Mouse (Mus musculus) heart, embryonic 14.5 days (tissue): Measurements from ENCODE around the gene Hdac11. TPM values are rescaled to one million over a fixed set of nuclear protein-coding genes. Genes with fewer than 3 reads are reported as not detected.

Source experiments
- ATAC-seq: fragments of 200-750 bp; cut with Nextera tagmentation; 2 replicates; pipeline ENCODE4 v1.8.0; 2017; ENCODE audit warnings: low read depth, moderate TSS enrichment; ENCODE audit not compliant: insufficient number of reproducible peaks, insufficient read depth, low FRiP score
- H3K27ac ChIP-seq, 2 experiments: fragments of 200-500 bp in 1 of 2; fragments of 300-500 bp in 1 of 2; sonication (generic) in 1 of 2; replicated peaks in 1 of 2; 2 replicates each; pipeline ENCODE4 v1.5.1; 2012 to 2014; ENCODE audit warnings: low read depth in 2 of 2, low read length in 2 of 2, control low read depth in 1 of 2, mild to moderate bottlenecking in 1 of 2, mixed read lengths in 1 of 2; ENCODE audit not compliant: control insufficient read depth in 1 of 2, insufficient read depth in 1 of 2
- H3K27me3 ChIP-seq: fragments of 300-500 bp; sonication (generic); 2 replicates; pipeline ENCODE4 v1.6.1; 2014; ENCODE audit warnings: mild to moderate bottlenecking, low read length, control low read depth; ENCODE audit not compliant: control insufficient read depth, insufficient read depth
- H3K36me3 ChIP-seq: fragments of 300-500 bp; sonication (generic); 2 replicates; pipeline ENCODE4 v1.6.1; 2014; ENCODE audit warnings: mild to moderate bottlenecking, control low read depth, low read length, mixed read lengths; ENCODE audit not compliant: control insufficient read depth, insufficient read depth
- H3K4me1 ChIP-seq, 2 experiments: fragments of 200-500 bp in 1 of 2; fragments of 300-500 bp in 1 of 2; sonication (generic) in 1 of 2; 2 replicates each; pipeline ENCODE4 v1.6.1; 2012 to 2014; ENCODE audit warnings: low read length in 2 of 2, control low read depth in 1 of 2, mixed read lengths in 1 of 2; ENCODE audit not compliant: control insufficient read depth in 2 of 2, insufficient read depth in 2 of 2
- H3K4me2 ChIP-seq: fragments of 300-500 bp; sonication (generic); 2 replicates; pipeline ENCODE4 v1.6.1; 2014; ENCODE audit warnings: mild to moderate bottlenecking, low read length
- H3K4me3 ChIP-seq, 2 experiments: fragments of 200-500 bp in 1 of 2; fragments of 300-500 bp in 1 of 2; sonication (generic) in 1 of 2; 2 replicates each; pipeline ENCODE4 v1.5.1; 2012 to 2014; ENCODE audit warnings: low read length in 2 of 2, mild to moderate bottlenecking in 2 of 2, control low read depth in 1 of 2, low read depth in 1 of 2, moderate library complexity in 1 of 2; ENCODE audit not compliant: control insufficient read depth in 1 of 2, insufficient read depth in 1 of 2
- H3K9ac ChIP-seq: fragments of 300-500 bp; sonication (generic); 2 replicates; pipeline ENCODE4 v1.6.1; 2014; ENCODE audit warnings: mild to moderate bottlenecking, low read length
- H3K9me3 ChIP-seq: fragments of 300-500 bp; sonication (generic); 2 replicates; pipeline ENCODE4 v1.6.1; 2016; ENCODE audit warnings: low read length, control low read depth; ENCODE audit not compliant: control insufficient read depth
- WGBS: fragments of 180-500 bp; shearing (Covaris S2); extraction: QIAGEN DNeasy Blood & Tissue Kit; methylation state at CpG from one replicate; pipeline ENCODE4 v1.1.7; 2014; 5-methylcytosine and 5-hydroxymethylcytosine counted together
- polyA plus RNA-seq: library from polyadenylated mRNA; unstranded; fragments of >200 nt; fragmentation: Nextera tagmentation; extraction: Ambion mirVana; gene quantifications from 2 replicates; pipeline ENCODE4 v1.2.1, GENCODE M21; 2014

Hdac11 gene
- polyA plus RNA-seq, 1 experiment from 2014 or later: 11.4 TPM

GRCm38 (mm10) chr6:91183041-91183440, 26.6 kb downstream of the Hdac11 start:
- H3K9me3 ChIP-seq: no peaks in the 10 kb centered on the region
- WGBS: 26% methylated on average over 1 of the region's 1 CpGs

DNA sequence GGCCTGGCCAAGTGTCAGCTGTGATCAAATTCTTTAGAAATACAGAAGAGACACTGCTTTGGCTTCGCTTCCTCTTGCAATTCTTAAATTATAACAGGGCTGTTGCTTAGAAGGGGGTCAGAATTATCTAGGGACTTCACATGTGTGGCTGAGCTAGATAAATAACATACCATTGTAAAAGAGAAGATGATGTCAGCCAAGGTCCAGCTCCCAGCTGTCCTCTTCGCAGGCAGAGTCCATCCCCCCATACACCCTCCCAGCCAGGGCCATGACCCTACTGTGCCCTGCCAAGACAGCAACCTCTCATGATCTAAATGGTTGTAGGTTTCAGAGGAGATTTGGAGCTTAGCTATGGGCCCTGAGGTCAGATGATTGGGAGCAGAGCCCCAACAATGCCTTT, 27.5 kb downstream of the Hdac11 start:
- Histone ChIP-seq H3K4me1 (peaks cover 18 to 25% of the 10 kb centered on the region in 2 experiments), H3K27me3 (no peaks in the 10 kb centered on the region), H3K36me3 (no peaks in the 10 kb centered on the region), H3K4me2 (no peak overlapping the region), H3K9ac (no peak overlapping the region), H3K27ac (no peak overlapping the region), H3K9me3 (no peaks in the 10 kb centered on the region), H3K4me3 (no peak overlapping the region)
- 43% methylated on average over 2 of the region's 2 CpGs for WGBS
- no peak for ATAC-seq

More at GRCm38 (mm10) chr6:91183041-91183440, 26.6 kb downstream of the Hdac11 start:
- H3K4me1 ChIP-seq: peaks cover 18 to 25% of the 10 kb centered on the region in 2 experiments
- no peak for ATAC-seq
- no peak overlapping the region for H3K4me2 ChIP-seq
- H3K4me3 ChIP-seq: no peak overlapping the region
- no peak overlapping the region for H3K27ac ChIP-seq
- no peaks in the 10 kb centered on the region for H3K36me3 ChIP-seq
- H3K9ac ChIP-seq: no peak overlapping the region
- no peaks in the 10 kb centered on the region for H3K27me3 ChIP-seq

DNA sequence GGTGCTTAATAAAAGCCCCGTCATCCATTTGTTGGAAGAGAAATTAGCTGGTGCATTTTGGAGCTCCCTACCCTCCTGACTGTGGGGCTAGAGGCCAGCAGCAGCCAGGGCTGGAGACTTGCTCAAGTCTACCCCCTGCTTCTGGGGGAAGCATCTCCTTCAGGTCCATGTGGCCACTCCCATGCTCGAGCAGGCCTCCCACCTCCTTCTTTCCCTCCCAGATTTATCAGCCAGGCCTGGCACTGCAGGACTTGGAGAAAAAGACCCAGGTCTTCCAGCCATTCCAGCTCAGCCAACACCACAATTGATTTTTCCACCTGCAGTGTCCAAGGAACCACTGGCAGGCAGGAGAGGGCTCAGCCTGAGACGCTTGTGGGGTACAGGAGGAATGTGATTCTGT, 28.3 kb downstream of the Hdac11 start:
- Histone ChIP-seq H3K36me3 (no peaks in the 10 kb centered on the region), H3K4me2 (no peak overlapping the region), H3K9ac (no peak overlapping the region), H3K4me1 (peaks cover 18 to 25% of the 10 kb centered on the region in 2 experiments), H3K9me3 (no peaks in the 10 kb centered on the region), H3K27ac (no peak overlapping the region), H3K27me3 (no peaks in the 10 kb centered on the region), H3K4me3 (no peak overlapping the region)
- WGBS: 59% methylated on average over 3 of the region's 3 CpGs
- no peak for ATAC-seq

DNA sequence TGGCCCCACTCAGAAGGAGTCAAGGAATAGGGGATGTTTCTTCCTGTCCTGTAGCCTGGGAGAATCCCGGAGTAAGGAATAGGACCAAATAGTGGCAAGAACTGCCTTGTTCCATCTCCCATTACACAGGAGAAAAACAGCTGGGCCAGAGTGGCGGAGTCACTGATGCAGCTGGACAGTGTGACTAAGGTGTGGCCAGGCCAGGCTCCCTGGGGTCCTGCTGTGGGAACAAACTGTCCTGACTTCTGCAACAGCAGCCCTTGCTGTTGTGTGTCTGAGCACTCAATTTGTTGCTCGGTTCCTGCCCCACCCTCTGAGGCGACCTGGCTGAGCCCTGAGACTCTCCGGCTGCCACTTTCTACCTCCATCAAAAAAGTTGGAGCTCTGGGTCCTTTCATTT, 29.0 kb downstream of the Hdac11 start:
- Histone ChIP-seq H3K9ac (no peak overlapping the region), H3K4me2 (no peak overlapping the region), H3K4me1 (peaks cover 16 to 25% of the 10 kb centered on the region in 2 experiments), H3K27ac (no peak overlapping the region), H3K27me3 (no peaks in the 10 kb centered on the region), H3K9me3 (no peaks in the 10 kb centered on the region), H3K4me3 (no peak overlapping the region), H3K36me3 (no peaks in the 10 kb centered on the region)
- no peak for ATAC-seq
- 83% methylated on average over 5 of the region's 5 CpGs for WGBS

DNA sequence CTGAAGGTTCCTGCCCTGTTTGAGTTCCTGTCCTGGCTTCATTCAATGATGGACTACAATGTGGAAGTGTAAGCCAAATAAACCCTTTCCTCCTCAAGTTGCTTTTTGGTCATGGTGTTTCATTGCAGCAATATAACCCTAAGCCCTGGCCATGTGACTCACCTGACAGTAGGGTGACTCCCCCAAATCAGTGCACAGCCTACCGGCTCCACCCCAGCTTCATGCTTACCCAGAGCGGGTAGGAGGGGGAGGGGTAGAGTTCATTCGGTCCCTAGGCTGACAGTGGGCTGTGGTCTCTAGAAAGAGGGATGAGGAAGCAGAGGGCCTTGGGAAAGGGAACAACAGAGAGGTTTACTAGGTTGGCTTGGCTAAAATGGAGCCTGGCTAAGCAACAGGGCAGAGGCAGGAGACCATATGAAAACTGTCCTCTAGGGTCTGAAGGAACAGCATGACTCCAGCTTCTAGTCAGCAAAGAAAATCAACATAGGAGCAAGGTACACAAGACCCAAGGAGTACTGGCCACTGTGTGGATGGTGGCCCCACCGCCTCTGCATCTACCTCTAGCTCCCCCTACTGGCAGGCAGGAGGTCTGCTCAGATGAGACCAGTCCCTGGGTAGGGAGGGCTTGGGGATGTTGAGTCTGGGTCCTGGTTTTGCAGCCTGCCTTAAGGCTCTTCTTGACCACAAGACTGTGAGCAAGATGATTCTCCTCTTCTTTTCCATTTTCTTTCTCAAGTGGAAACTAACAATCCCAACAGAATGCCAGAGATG, 29.9 kb downstream of the Hdac11 start:
- Histone ChIP-seq H3K36me3 (no peaks in the 10 kb centered on the region), H3K27ac (no peak overlapping the region), H3K4me1 (peaks cover 16 to 25% of the 10 kb centered on the region in 2 experiments), H3K27me3 (no peaks in the 10 kb centered on the region), H3K9me3 (no peaks in the 10 kb centered on the region), H3K4me2 (no peak overlapping the region), H3K4me3 (no peak overlapping the region), H3K9ac (no peak overlapping the region)
- 56% methylated on average over 4 of the region's 4 CpGs for WGBS
- no peak for ATAC-seq

DNA sequence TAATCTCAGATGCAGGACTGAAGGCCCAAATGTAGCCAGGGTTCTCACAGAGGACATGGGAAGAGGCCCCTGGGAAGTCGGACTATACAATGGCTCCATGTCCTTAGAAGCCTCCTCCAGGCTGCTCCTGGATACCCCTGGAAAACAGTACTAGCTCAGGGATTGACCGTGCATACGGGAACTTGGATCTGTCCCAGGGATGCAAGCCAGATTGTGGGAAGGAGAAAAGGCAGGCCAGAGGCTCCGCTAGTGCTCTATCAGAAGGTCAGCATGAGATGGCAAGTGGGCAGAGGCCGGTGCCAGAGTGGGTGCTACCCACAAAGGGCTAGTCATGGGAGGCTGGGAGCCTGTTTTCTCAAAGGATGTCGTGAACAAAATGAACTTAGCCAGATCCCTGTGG, 30.5 kb downstream of the Hdac11 start:
- Histone ChIP-seq H3K4me1 (peaks cover 14 to 23% of the 10 kb centered on the region in 2 experiments), H3K36me3 (no peaks in the 10 kb centered on the region), H3K4me3 (no peak overlapping the region), H3K27ac (no peak overlapping the region), H3K4me2 (no peak overlapping the region), H3K27me3 (no peaks in the 10 kb centered on the region), H3K9me3 (no peaks in the 10 kb centered on the region), H3K9ac (no peak overlapping the region)
- ATAC-seq: no peak
- WGBS: 45% methylated on average over 6 of the region's 6 CpGs

GRCm38 (mm10) chr6:91187871-91188270, 31.4 kb downstream of the Hdac11 start:
- no peaks in the 10 kb centered on the region for H3K36me3 ChIP-seq
- no peaks in the 10 kb centered on the region for H3K27me3 ChIP-seq
- H3K4me1 ChIP-seq: peaks cover 14 to 24% of the 10 kb centered on the region in 2 experiments
- no peak overlapping the region for H3K27ac ChIP-seq
- WGBS: 74% methylated on average over 3 of the region's 3 CpGs
- no peak overlapping the region for H3K4me3 ChIP-seq
- no peak overlapping the region for H3K9ac ChIP-seq
- no peak overlapping the region for H3K4me2 ChIP-seq
- no peak for ATAC-seq
- H3K9me3 ChIP-seq: no peaks in the 10 kb centered on the region

GRCm38 (mm10) chr6:91189971-91190370, 33.5 kb downstream of the Hdac11 start:
- no peaks in the 10 kb centered on the region for H3K36me3 ChIP-seq
- whole genome bisulfite sequencing: 89% methylated on average over 6 of the region's 6 CpGs
- H3K4me1 ChIP-seq: peaks cover 8 to 18% of the 10 kb centered on the region in 2 experiments
- H3K27ac ChIP-seq: no peak overlapping the region
- H3K4me3 ChIP-seq: no peak overlapping the region
- no peak overlapping the region for H3K9ac ChIP-seq
- no peaks in the 10 kb centered on the region; the same call in 1 of the 2 replicates for H3K27me3 ChIP-seq
- ATAC-seq: no peak
- no peaks in the 10 kb centered on the region for H3K9me3 ChIP-seq
- H3K4me2 ChIP-seq: no peak overlapping the region
